Mouse (Mus musculus): ENCODE measurements at regions not wholly inside any gene's neighbourhood (a gene's known extent, or its start where the extent isn't known, plus 50 kb on each side); places are given as distances from the start of the nearest gene placed in this dataset.

- no peak for DNase-seq (ENCODE audit: low spot score)
- Histone ChIP-seq H3K27ac (no peak overlapping the region), H3K36me3 (ENCODE audit: insufficient read depth, low read length) (no peaks in the 10 kb centered on the region), H3K9ac (replicated peaks; ENCODE audit: low read length) (no peak overlapping the region), H3K27me3 (ENCODE audit: insufficient read depth, low read length) (no peaks in the 10 kb centered on the region), H3K4me3 (ENCODE audit: low read length) (no peak overlapping the region), H3K4me2 (ENCODE audit: low read depth, low read length) (no peak overlapping the region), H3K4me1 (ENCODE audit: insufficient read depth, low read length) (no peaks in the 10 kb centered on the region), H3K9me3 (ENCODE audit: low read length) (no peaks in the 10 kb centered on the region)
- no peak for TF ChIP-seq CTCF (IDR thresholded peaks at IDR 0.05; ENCODE audit: low read depth)
- ATAC-seq = no peak
These were observed 105.2 kb upstream of the Col5a2 start for GRCm38 (mm10) chr1:45608316-45608715.

- no peak for TF ChIP-seq CTCF (IDR thresholded peaks at IDR 0.05; ENCODE audit: low read depth)
- Histone ChIP-seq H3K36me3 (ENCODE audit: insufficient read depth, low read length) (no peaks in the 10 kb centered on the region), H3K9ac (replicated peaks; ENCODE audit: low read length) (no peak overlapping the region), H3K4me1 (ENCODE audit: insufficient read depth, low read length) (no peaks in the 10 kb centered on the region), H3K27me3 (ENCODE audit: insufficient read depth, low read length) (no peaks in the 10 kb centered on the region), H3K27ac (no peak overlapping the region), H3K4me3 (ENCODE audit: low read length) (no peak overlapping the region), H3K4me2 (ENCODE audit: low read depth, low read length) (no peak overlapping the region), H3K9me3 (ENCODE audit: low read length) (no peaks in the 10 kb centered on the region)
- 86% methylated on average over 2 of the region's 2 CpGs for WGBS
- no peak for ATAC-seq
- DNase-seq (ENCODE audit: low spot score) = no peak
These were observed 115.9 kb upstream of the Col5a2 start for GRCm38 (mm10) chr1:45619008-45619407.

- Histone ChIP-seq H3K36me3 (ENCODE audit: insufficient read depth, low read length) (no peaks in the 10 kb centered on the region), H3K9ac (replicated peaks; ENCODE audit: low read length) (no peak overlapping the region), H3K9me3 (ENCODE audit: low read length) (no peaks in the 10 kb centered on the region), H3K4me3 (ENCODE audit: low read length) (no peak overlapping the region), H3K4me1 (ENCODE audit: insufficient read depth, low read length) (no peaks in the 10 kb centered on the region), H3K4me2 (ENCODE audit: low read depth, low read length) (no peak overlapping the region), H3K27ac (no peak overlapping the region), H3K27me3 (ENCODE audit: insufficient read depth, low read length) (no peaks in the 10 kb centered on the region)
- no peak for ATAC-seq
- TF ChIP-seq CTCF (IDR thresholded peaks at IDR 0.05; ENCODE audit: low read depth) = no peak
- no peak for DNase-seq (ENCODE audit: low spot score)
- 88% methylated on average over 5 of the region's 5 CpGs for WGBS
These were observed 122.8 kb upstream of the Col5a2 start for GRCm38 (mm10) chr1:45625921-45626320.

GRCm38 (mm10) chr1:45626733-45627132 is 123.7 kb upstream of the Col5a2 start:
- DNase-seq (ENCODE audit: low spot score) (no peak), ATAC-seq (no peak)
- no peaks in the 10 kb centered on the region for H3K9me3 ChIP-seq (ENCODE audit: low read length)
- no peaks in the 10 kb centered on the region for H3K27me3 ChIP-seq (ENCODE audit: insufficient read depth, low read length)
- no peaks in the 10 kb centered on the region for H3K36me3 ChIP-seq (ENCODE audit: insufficient read depth, low read length)
- WGBS = 69% methylated on average over 2 of the region's 2 CpGs
- TF ChIP-seq CTCF (IDR thresholded peaks at IDR 0.05; ENCODE audit: low read depth) = no peak
- H3K4me1 ChIP-seq (ENCODE audit: insufficient read depth, low read length) = no peaks in the 10 kb centered on the region
- H3K4me3 ChIP-seq (ENCODE audit: low read length) = no peak overlapping the region
- no peak overlapping the region for H3K9ac ChIP-seq (replicated peaks; ENCODE audit: low read length)
- H3K27ac ChIP-seq = no peak overlapping the region
- H3K4me2 ChIP-seq (ENCODE audit: low read depth, low read length) = no peak overlapping the region

GRCm38 (mm10) chr1:45627840-45628239 is 124.8 kb upstream of the Col5a2 start:
- WGBS = 21% methylated on average over 2 of the region's 2 CpGs
- DNase-seq (ENCODE audit: low spot score) = peak; percentile 42

GRCm38 (mm10) chr1:45647301-45647700 is 144.2 kb upstream of the Col5a2 start:
- no peak for TF ChIP-seq CTCF (IDR thresholded peaks at IDR 0.05; ENCODE audit: low read depth)
- ATAC-seq (no peak), DNase-seq (ENCODE audit: low spot score) (no peak)
- Histone ChIP-seq H3K9ac (replicated peaks; ENCODE audit: low read length) (no peak overlapping the region), H3K4me2 (ENCODE audit: low read depth, low read length) (no peak overlapping the region), H3K4me3 (ENCODE audit: low read length) (no peak overlapping the region), H3K4me1 (ENCODE audit: insufficient read depth, low read length) (no peaks in the 10 kb centered on the region), H3K27ac (no peak overlapping the region), H3K27me3 (ENCODE audit: insufficient read depth, low read length) (no peaks in the 10 kb centered on the region), H3K36me3 (ENCODE audit: insufficient read depth, low read length) (no peaks in the 10 kb centered on the region), H3K9me3 (ENCODE audit: low read length) (no peaks in the 10 kb centered on the region)

More at GRCm38 (mm10) chr1:45627840-45628239, 124.8 kb upstream of the Col5a2 start:
- no peaks in the 10 kb centered on the region for H3K36me3 ChIP-seq (ENCODE audit: insufficient read depth, low read length)
- no peaks in the 10 kb centered on the region for H3K9me3 ChIP-seq (ENCODE audit: low read length)
- no peaks in the 10 kb centered on the region for H3K27me3 ChIP-seq (ENCODE audit: insufficient read depth, low read length)
- no peak overlapping the region for H3K27ac ChIP-seq
- H3K9ac ChIP-seq (replicated peaks; ENCODE audit: low read length) = no peak overlapping the region
- no peak overlapping the region for H3K4me2 ChIP-seq (ENCODE audit: low read depth, low read length)
- no peak overlapping the region for H3K4me3 ChIP-seq (ENCODE audit: low read length)
- peak; percentile 50 for TF ChIP-seq CTCF (IDR thresholded peaks at IDR 0.05; ENCODE audit: low read depth)
- no peak for ATAC-seq
- no peaks in the 10 kb centered on the region for H3K4me1 ChIP-seq (ENCODE audit: insufficient read depth, low read length)

GRCm38 (mm10) chr1:45653248-45653647 is 141.7 kb upstream of the Wdr75 start:
- no peak for ATAC-seq
- TF ChIP-seq CTCF (IDR thresholded peaks at IDR 0.05; ENCODE audit: low read depth) = no peak
- WGBS = 86% methylated on average over 3 of the region's 3 CpGs

More at GRCm38 (mm10) chr1:45653248-45653647, 141.7 kb upstream of the Wdr75 start:
- H3K9ac ChIP-seq (replicated peaks; ENCODE audit: low read length) = no peak overlapping the region
- no peak overlapping the region for H3K4me2 ChIP-seq (ENCODE audit: low read depth, low read length)
- H3K27ac ChIP-seq = no peak overlapping the region
- no peak overlapping the region for H3K4me3 ChIP-seq (ENCODE audit: low read length)
- no peaks in the 10 kb centered on the region for H3K27me3 ChIP-seq (ENCODE audit: insufficient read depth, low read length)
- H3K36me3 ChIP-seq (ENCODE audit: insufficient read depth, low read length) = no peaks in the 10 kb centered on the region
- no peaks in the 10 kb centered on the region for H3K9me3 ChIP-seq (ENCODE audit: low read length)
- no peaks in the 10 kb centered on the region for H3K4me1 ChIP-seq (ENCODE audit: insufficient read depth, low read length)
- no peak for DNase-seq (ENCODE audit: low spot score)

All from hindbrain, postnatal 0 days (tissue).